Mouse (Mus musculus): ENCODE measurements around the gene C530008M17Rik.
A peak's percentile ranks its signal among the peaks of the same experiment; 100 is the strongest.
"Not testable (repeated sequence)": the region's sequence is repeated elsewhere in the genome, so short reads cannot be mapped to it uniquely, and the experiment has no call there.

The C530008M17Rik gene

DNA sequence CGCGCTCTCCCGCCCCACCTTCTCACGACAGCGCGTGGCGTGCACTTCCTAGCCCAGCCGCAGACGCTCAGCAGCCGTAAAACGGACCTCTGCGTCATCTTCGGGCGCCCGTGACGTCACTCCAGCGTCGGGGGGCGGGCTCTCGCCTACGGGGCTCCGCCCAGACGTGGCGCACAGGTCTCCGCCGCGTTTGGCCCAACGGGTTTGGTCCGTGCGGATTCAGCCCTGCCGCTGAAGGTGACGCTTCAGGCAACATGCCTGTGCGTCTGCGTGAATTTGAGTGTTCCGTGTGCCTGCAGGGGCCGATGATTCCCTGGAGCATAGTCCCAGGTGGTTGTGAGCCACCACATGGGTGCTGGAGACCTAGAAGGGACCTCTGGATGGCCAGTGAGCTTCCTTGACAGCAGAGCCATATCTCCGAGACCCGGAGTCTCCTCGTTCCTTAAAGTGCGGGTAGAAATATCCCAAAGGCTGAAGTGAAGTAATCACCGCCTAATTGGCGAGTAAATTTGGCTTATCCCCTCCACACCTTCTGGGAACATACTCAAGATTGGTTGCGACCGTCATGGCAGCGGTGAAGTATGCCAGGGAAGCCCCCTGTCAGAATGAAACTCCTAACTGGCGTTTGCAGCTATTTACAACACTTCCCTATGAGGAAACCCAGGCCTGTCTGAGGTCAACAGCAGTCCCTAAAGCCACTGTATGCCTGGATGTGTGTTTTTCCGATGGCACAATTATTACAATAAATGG lies 249.3 kb downstream of the C530008M17Rik start, which contains the start of gene Aasdh:
Aasdh (minus strand) TSS at position 110 of the 750 bp plus-strand sequence.
- DNase-seq (ENCODE audit: low spot score): peak; percentile 96

DNA sequence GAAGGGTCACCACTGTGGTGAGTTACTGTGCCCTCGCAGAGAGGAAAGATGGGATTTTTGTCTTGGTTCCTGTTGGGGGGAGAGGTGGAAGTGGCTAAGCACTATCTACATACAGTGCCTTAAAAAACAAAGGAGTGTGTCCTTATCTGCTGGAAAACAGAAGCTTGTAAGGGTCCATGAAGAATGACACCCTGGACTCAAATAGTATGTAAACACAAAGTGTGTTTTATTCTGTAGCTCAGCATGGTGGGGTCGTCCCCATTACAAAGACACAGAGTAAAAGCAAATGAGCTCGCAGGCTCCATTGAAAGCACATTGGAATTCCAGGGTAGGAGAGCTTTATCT lies 249.8 kb downstream of the C530008M17Rik start:
- DNase-seq (ENCODE audit: low spot score): no peak

DNA sequence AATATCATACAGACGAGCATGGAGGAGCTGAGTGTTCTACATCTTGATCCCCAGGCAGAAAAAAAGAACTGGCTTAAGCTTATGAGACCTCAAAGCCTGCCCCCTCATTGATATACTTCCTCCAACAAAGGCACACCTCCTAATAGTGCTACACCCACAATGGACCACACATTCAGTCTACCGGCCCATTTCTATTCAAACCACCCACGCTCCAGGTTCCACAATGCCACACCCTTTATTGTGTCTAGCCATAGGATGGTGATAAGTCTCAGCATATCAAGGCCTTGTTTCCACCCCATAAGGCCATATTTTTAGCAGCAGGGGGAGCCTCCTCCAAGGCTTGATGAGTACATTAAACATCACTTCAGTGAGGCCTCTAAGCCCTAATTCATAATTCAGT lies 254.5 kb downstream of the C530008M17Rik start:
- DNase-seq (ENCODE audit: low spot score): no peak

DNA sequence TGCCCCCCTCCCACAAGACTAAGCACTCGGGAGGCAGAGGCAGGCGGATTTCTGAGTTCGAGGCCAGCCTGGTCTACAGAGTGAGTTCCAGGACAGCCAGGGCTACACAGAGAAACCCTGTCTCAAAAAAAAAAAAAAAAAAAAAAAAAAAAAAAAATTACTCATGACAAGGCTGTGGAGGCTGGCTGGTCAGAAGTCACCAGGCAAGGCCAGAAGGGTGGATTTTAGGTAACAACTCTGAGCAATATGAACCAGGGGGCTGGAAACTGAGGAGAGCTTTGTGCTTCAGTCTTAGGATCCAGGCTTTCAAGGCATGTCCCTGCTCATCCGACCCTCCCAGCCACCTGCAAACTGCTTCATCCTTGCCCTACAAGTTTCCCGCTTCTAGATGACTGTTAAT lies 256.2 kb downstream of the C530008M17Rik start:
- not testable (repeated sequence) for DNase-seq (ENCODE audit: low spot score)

DNA sequence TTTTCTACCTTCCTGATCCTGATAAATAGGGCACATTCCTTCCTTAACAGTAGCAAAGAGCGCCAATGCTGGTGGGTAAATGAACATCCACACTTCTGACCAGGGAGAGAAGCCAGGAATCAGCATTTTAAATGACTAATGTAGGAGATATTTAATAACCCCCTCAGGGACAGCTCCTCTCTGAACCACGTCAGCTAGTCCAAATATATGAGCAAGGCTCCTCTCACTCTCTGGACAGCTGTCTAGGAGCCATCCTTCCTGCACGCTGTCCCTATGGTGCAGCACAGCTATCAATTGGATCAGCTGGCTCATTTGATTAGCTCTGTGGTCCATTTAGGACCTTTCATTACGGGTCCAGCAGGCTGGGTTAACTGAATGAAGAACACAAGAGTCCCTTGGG lies 266.5 kb downstream of the C530008M17Rik start:
- DNase-seq (ENCODE audit: low spot score): no peak

All from ovary, postnatal 10 days (tissue).